29 mouse cellular contexts compared by ENCODE assay signal in genomic region chr2:132646856-132647745, GRCm38 (mm10). TPM values are rescaled to one million over a fixed set of nuclear protein-coding genes. Genes with fewer than 3 reads are reported as not detected.
DNase-seq lines count a peak whose midpoint lies in the region; TF ChIP-seq lines count a peak whose summit lies in the region.
"Had no signal": no experiment of that assay in that cellular context is flagged by ENCODE, and none has a peak within 500 bp of the region (broad histone marks: within the 10 kb centered on the region; RNA-seq: fewer than 3 reads in every experiment).

No protein-coding gene starts in this region.

- no peak overlapping the region for H3K4me3 ChIP-seq in kidney, adult 2 months (ENCODE audit: insufficient read depth, low read depth, low read length)
- H3K4me3 ChIP-seq in embryonic facial prominence, embryonic 10.5 days: no peak overlapping the region
- H3K4me3 ChIP-seq: embryonic facial prominence, embryonic 15.5 days; forebrain, embryonic 15.5 days; hindbrain, embryonic 15.5 days; left cerebral cortex, adult 2 months; limb, embryonic 15.5 days; megakaryocyte, embryonic 14.5 days; midbrain, embryonic 15.5 days; myocyte; neural tube, embryonic 13.5 days had no signal

- TF ChIP-seq POLR2A in kidney, adult 2 months (IDR thresholded peaks at IDR 0.05; ENCODE audit: low read depth, low read length): no peak

- H3K27ac ChIP-seq in kidney, adult 2 months (ENCODE audit: insufficient read depth, low read depth, low read length): no peak overlapping the region
- no peak overlapping the region for H3K27ac ChIP-seq in embryonic facial prominence, embryonic 10.5 days (replicated peaks)
- H3K27ac ChIP-seq: embryonic facial prominence, embryonic 15.5 days; forebrain, embryonic 15.5 days; hindbrain, embryonic 15.5 days; left cerebral cortex, adult 2 months; limb, embryonic 15.5 days; liver, embryonic 14.5 days; midbrain, embryonic 15.5 days; neural tube, embryonic 13.5 days had no signal

- H3K36me3 ChIP-seq in kidney, adult 2 months (ENCODE audit: control insufficient read depth, insufficient read depth, low read length): no peaks in the 10 kb centered on the region
- no peaks in the 10 kb centered on the region for H3K36me3 ChIP-seq in embryonic facial prominence, embryonic 10.5 days (replicated peaks)
- H3K36me3 ChIP-seq: embryonic facial prominence, embryonic 15.5 days; forebrain, embryonic 15.5 days; hindbrain, embryonic 15.5 days; limb, embryonic 15.5 days; midbrain, embryonic 15.5 days; neural tube, embryonic 13.5 days had no signal

- H3K27me3 ChIP-seq in kidney, adult 2 months (replicated peaks; ENCODE audit: control insufficient read depth, insufficient read depth, low read length): no peaks in the 10 kb centered on the region
- H3K27me3 ChIP-seq in embryonic facial prominence, embryonic 10.5 days (replicated peaks; ENCODE audit: low read depth, poor library complexity, severe bottlenecking): no peaks in the 10 kb centered on the region
- H3K27me3 ChIP-seq: CH12.LX; embryonic facial prominence, embryonic 15.5 days; forebrain, embryonic 15.5 days; hindbrain, embryonic 15.5 days; limb, embryonic 15.5 days; megakaryocyte, embryonic 14.5 days; midbrain, embryonic 15.5 days; neural tube, embryonic 13.5 days had no signal

- H3K4me1 ChIP-seq in kidney, adult 2 months (ENCODE audit: control insufficient read depth, insufficient read depth, low read length): no peaks in the 10 kb centered on the region
- H3K4me1 ChIP-seq in embryonic facial prominence, embryonic 10.5 days: peaks cover 12% of the 10 kb centered on the region; the same call in 1 of the 2 replicates
- H3K4me1 ChIP-seq: embryonic facial prominence, embryonic 15.5 days; forebrain, embryonic 15.5 days; hindbrain, embryonic 15.5 days; limb, embryonic 15.5 days; midbrain, embryonic 15.5 days; neural tube, embryonic 13.5 days had no signal

- DNase-seq in kidney, adult 2 months: peak; percentile 16
- no peak for DNase-seq in kidney, adult 11 months
- peak; percentile 54 for DNase-seq in ES-CJ7 (ENCODE audit: low read depth, low spot score)
- DNase-seq in brain, adult 2 months (ENCODE audit: low read depth, low spot score): peak; percentile 20
- peak; percentile 11 for DNase-seq in kidney, postnatal 10 days
- no peak for DNase-seq in embryonic facial prominence, embryonic 10.5 days (ENCODE audit: low spot score)
- DNase-seq in adrenal gland, postnatal 25 days: no peak
- DNase-seq: B cell, adult 2 months; cerebellum, adult 11-12 months; cerebellum, postnatal 10 days; gastrocnemius, postnatal 36 days; heart, postnatal 36 days; layer of hippocampus, adult 9-11 months; left cerebral cortex, postnatal 4 days; lung, embryonic 14.5 days; lung, postnatal 36 days; retina, postnatal 1 day; thymus, adult 2 months had no signal

- WGBS in kidney, adult 2 months: 34% methylated on average over 17 of the region's 17 CpGs
- 69% methylated on average over 17 of the region's 17 CpGs for WGBS in embryonic facial prominence, embryonic 10.5 days

- H3K9me3 ChIP-seq in embryonic facial prominence, embryonic 10.5 days: no peaks in the 10 kb centered on the region
- H3K9me3 ChIP-seq: embryonic facial prominence, embryonic 15.5 days; forebrain, embryonic 15.5 days; hindbrain, embryonic 15.5 days; limb, embryonic 15.5 days; midbrain, embryonic 15.5 days; neural tube, embryonic 13.5 days had no signal

- no peak for TF ChIP-seq CTCF in kidney, adult 2 months (conservative IDR thresholded peaks at IDR 0.05; ENCODE audit: insufficient read depth, insufficient read length, low read depth, low read length)

RNA-seq across cellular contexts. Expression of gene Shld1, which starts 39.6 kb away (rescaled TPM):
- 12.9 and 15.3 TPM in 2 replicates for polyA plus RNA-seq in kidney, adult 2 months (2012; rRNA removed)
- polyA plus RNA-seq in embryonic facial prominence, embryonic 10.5 days (2016; fragmentation: Nextera tagmentation; extraction: Ambion mirVana): 15.7 and 16.6 TPM in 2 replicates
- 8.8 and 13.8 TPM in 2 replicates for total RNA-seq in adrenal gland, postnatal 25 days (2021)

RNA-seq across cellular contexts. Expression of gene Gpcpd1, which starts 59.6 kb away (rescaled TPM):
- 5.3 and 6.1 TPM in 2 replicates for polyA plus RNA-seq in kidney, adult 2 months (2012; rRNA removed)
- polyA plus RNA-seq in embryonic facial prominence, embryonic 10.5 days (2016; fragmentation: Nextera tagmentation; extraction: Ambion mirVana): 28.6 and 33.3 TPM in 2 replicates
- 40.1 and 57.3 TPM in 2 replicates for total RNA-seq in adrenal gland, postnatal 25 days (2021)

Comparison
In these comparisons a context has a peak if more than half of its experiments do, and no peak if none do; other contexts are left out.
1. DNase-seq: peak in kidney, adult 2 months (single experiment), ES-CJ7 (single experiment), brain, adult 2 months (single experiment) and kidney, postnatal 10 days (single experiment); none in kidney, adult 11 months (single experiment), embryonic facial prominence, embryonic 10.5 days (single experiment) and adrenal gland, postnatal 25 days (single experiment).